Mouse (Mus musculus) splenic B cell, adult 2 months (primary cell): Measurements from ENCODE around the gene Myocd.

Experiments
- DNase-seq: peaks from one replicate; pipeline ENCODE4 v3.0.0-alpha.2; 2011; ENCODE audit warnings: low read depth, low spot score
- H3K27me3 ChIP-seq: 2 replicates; pipeline ENCODE4 v1.6.1; 2012; ENCODE audit warnings: mild to moderate bottlenecking, low read length, moderate library complexity, mixed read lengths; ENCODE audit not compliant: control insufficient read depth, poor library complexity, insufficient read depth, severe bottlenecking
- H3K36me3 ChIP-seq: 2 replicates; pipeline ENCODE4 v1.6.1; 2012; ENCODE audit warnings: mild to moderate bottlenecking, low read length, moderate library complexity, mixed read lengths; ENCODE audit not compliant: control insufficient read depth, poor library complexity, insufficient read depth, severe bottlenecking

Gene Myocd

DNA sequence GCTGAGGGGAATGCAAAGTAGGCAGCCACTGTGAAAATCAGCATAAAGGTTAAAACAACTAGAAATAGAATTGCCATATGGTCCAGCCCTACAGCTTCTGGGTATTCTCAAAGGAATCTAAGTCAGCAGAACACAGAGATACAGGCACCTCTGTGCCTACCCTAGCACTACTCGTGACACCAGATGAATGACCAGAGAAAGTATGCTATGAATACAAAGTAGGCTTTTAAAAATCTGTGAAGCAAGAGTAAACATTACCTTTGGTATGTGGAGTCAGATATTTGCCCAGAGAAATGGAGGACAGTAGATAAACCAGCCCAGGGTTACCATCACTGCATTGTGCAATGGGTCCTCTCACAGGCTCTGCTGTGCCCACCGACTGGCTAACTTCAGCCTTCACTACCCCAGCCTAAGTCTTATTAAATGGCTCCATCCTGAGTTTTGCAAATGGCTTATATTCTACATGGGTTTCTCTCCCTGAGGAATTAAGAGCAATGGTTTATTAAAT, 132.6 kb downstream of the Myocd start:
- H3K27me3 ChIP-seq, result no peaks in the 10 kb centered on the region
- no peak for DNase-seq
- no peaks in the 10 kb centered on the region for H3K36me3 ChIP-seq

GRCm38 (mm10) chr11:65135251-65135739, 134.5 kb downstream of the Myocd start:
- no peak for DNase-seq
- no peaks in the 10 kb centered on the region for H3K36me3 ChIP-seq
- H3K27me3 ChIP-seq, result no peaks in the 10 kb centered on the region

DNA sequence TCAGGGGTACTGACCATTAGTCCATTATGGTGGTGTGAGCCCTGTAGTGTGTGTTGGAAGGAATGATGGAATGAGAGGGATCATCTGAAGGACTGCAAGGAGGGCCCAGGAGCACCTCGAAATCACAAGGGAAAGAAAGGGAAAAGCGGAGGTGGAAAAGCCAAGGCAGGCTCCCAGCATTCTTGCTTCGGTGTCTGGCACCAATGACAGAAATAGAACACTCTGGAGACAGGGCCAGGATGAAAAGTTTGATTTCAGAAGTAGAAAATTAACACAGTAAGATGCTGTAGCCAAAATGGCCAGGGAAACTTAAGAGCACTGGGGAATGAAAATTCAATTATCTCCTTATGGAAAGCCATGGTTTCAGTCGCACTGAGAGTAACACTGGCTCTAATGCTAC, 136.1 kb downstream of the Myocd start:
- Histone ChIP-seq H3K36me3 (no peaks in the 10 kb centered on the region), H3K27me3 (no peaks in the 10 kb centered on the region)
- no peak for DNase-seq

DNA sequence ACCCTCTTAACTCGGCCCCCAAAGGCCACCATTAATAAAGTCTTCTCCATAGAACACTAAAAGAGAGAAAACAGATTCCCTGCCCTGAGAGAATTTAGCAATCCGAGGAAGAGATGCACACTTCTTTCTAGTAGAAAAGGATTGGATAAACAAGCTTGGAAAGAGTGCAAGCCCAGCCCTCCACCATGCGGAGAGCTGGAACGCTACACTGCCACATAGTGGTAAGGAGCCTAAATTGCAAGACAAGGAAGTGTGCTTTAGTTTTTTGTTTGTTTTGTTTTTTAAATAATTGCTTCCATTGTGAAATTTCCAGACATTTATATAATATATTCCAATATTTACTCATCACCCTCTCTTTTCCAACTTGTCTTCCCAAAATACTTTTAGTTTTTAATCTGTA, 140.7 kb downstream of the Myocd start:
- Histone ChIP-seq H3K27me3 (no peaks in the 10 kb centered on the region; the same call in 1 of the 2 replicates), H3K36me3 (no peaks in the 10 kb centered on the region)
- no peak for DNase-seq

DNA sequence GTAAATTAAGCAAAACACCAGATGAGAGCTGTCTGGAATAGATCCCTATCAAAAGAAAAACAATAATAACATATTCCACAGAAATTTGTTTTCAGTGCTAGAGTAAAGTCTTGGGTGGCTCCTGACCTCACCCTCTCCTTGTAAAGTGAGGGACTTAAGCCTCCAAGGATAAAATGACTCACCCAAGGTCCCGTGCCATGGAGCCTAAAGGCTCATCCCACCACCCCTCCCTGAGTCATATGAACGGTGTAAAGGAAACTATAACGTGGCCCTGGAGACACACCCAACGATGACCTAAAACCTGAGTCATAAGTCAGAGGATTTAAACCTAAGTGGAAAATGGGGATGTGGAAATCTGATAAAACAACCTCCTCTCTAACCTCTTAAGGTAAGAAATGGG, 141.1 kb downstream of the Myocd start:
- no peak for DNase-seq
- no peaks in the 10 kb centered on the region; the same call in 1 of the 2 replicates for H3K27me3 ChIP-seq

GRCm38 (mm10) chr11:65126566-65126965, 143.2 kb downstream of the Myocd start:
- Histone ChIP-seq H3K27me3 (no peaks in the 10 kb centered on the region; the same call in 1 of the 2 replicates), H3K36me3 (no peaks in the 10 kb centered on the region)
- DNase-seq, result no peak

More for the DNA sequence above, 141.1 kb downstream of the Myocd start:
- H3K36me3 ChIP-seq, result no peaks in the 10 kb centered on the region
